Mouse (Mus musculus) heart, embryonic 15.5 days (tissue): ENCODE data around the gene Tpk1. TPM values are rescaled to one million over a fixed set of nuclear protein-coding genes. Genes with fewer than 3 reads are reported as not detected.
A peak's percentile ranks its signal among the peaks of the same experiment; 100 is the strongest.

ENCODE experiments used
- ATAC-seq: fragments of 200-750 bp; cut with Nextera tagmentation; replicated peaks from 2 replicates; pipeline ENCODE4 v1.8.0; 2017; ENCODE audit warnings: low read depth, moderate TSS enrichment; ENCODE audit not compliant: insufficient number of reproducible peaks, insufficient read depth, low FRiP score
- H3K27ac ChIP-seq: fragments of 300-500 bp; sonication (generic); 2 replicates; pipeline ENCODE4 v1.5.1; 2015; ENCODE audit warnings: mild to moderate bottlenecking, inconsistent platforms
- H3K27me3 ChIP-seq: fragments of 300-500 bp; sonication (generic); 2 replicates; pipeline ENCODE4 v1.6.1; 2015; ENCODE audit warnings: inconsistent platforms
- H3K36me3 ChIP-seq: fragments of 300-500 bp; sonication (generic); 2 replicates; pipeline ENCODE4 v1.6.1; 2015; ENCODE audit warnings: mild to moderate bottlenecking, inconsistent platforms
- H3K4me1 ChIP-seq: fragments of 300-500 bp; sonication (generic); replicated peaks from 2 replicates; pipeline ENCODE4 v1.6.1; 2015; ENCODE audit warnings: inconsistent platforms
- H3K4me2 ChIP-seq: fragments of 300-500 bp; sonication (generic); 2 replicates; pipeline ENCODE4 v1.6.1; 2015; ENCODE audit warnings: inconsistent platforms, mild to moderate bottlenecking, moderate library complexity
- H3K4me3 ChIP-seq: fragments of 300-500 bp; sonication (generic); 2 replicates; pipeline ENCODE4 v1.5.1; 2015; ENCODE audit warnings: mild to moderate bottlenecking, inconsistent platforms
- H3K9ac ChIP-seq: fragments of 300-500 bp; sonication (generic); 2 replicates; pipeline ENCODE4 v1.6.1; 2015; ENCODE audit warnings: mild to moderate bottlenecking, inconsistent platforms
- H3K9me3 ChIP-seq: fragments of 300-500 bp; sonication (generic); replicated peaks from 2 replicates; pipeline ENCODE4 v1.6.1; 2016; ENCODE audit warnings: inconsistent platforms
- WGBS: fragments of 180-500 bp; shearing (Covaris S2); methylation state at CpG from one replicate; pipeline ENCODE4 v1.1.7; 2015; ENCODE audit warnings: mixed read lengths; 5-methylcytosine and 5-hydroxymethylcytosine counted together
- polyA plus RNA-seq: library from polyadenylated mRNA; unstranded; fragments of >200 nt; fragmentation: Nextera tagmentation; extraction: Ambion mirVana; gene quantifications from 2 replicates; pipeline ENCODE4 v1.2.1, GENCODE M21; 2015

Gene Tpk1
- polyA plus RNA-seq, 1 experiment from 2014 or later, result 6.6 TPM

GRCm38 (mm10) chr6:43343006-43343405 is 323.1 kb downstream of the Tpk1 start:
- no peak overlapping the region for H3K4me2 ChIP-seq
- no peak overlapping the region for H3K9ac ChIP-seq
- H3K4me1 ChIP-seq, result 0 out of 2 replicates have a peak, but pooled peaks cover 2% of the 10 kb centered on the region
- no peaks in the 10 kb centered on the region for H3K9me3 ChIP-seq
- 56% methylated on average over 1 of the region's 1 CpGs for WGBS
- no peak overlapping the region for H3K27ac ChIP-seq
- no peaks in the 10 kb centered on the region for H3K36me3 ChIP-seq
- no peak overlapping the region for H3K4me3 ChIP-seq
- no peak for ATAC-seq
- H3K27me3 ChIP-seq, result no peaks in the 10 kb centered on the region

- no peaks in the 10 kb centered on the region for H3K36me3 ChIP-seq
- H3K9ac ChIP-seq, result no peak overlapping the region
- peaks cover 7% of the 10 kb centered on the region for H3K4me1 ChIP-seq
- no peaks in the 10 kb centered on the region for H3K27me3 ChIP-seq
- H3K4me2 ChIP-seq, result no peak overlapping the region
- no peak for ATAC-seq
- no peak overlapping the region for H3K4me3 ChIP-seq
- no peaks in the 10 kb centered on the region for H3K9me3 ChIP-seq
- 49% methylated on average over 2 of the region's 2 CpGs for WGBS
- H3K27ac ChIP-seq, result no peak overlapping the region
Measured at GRCm38 (mm10) chr6:43342386-43342785, 323.7 kb downstream of the Tpk1 start.

DNA sequence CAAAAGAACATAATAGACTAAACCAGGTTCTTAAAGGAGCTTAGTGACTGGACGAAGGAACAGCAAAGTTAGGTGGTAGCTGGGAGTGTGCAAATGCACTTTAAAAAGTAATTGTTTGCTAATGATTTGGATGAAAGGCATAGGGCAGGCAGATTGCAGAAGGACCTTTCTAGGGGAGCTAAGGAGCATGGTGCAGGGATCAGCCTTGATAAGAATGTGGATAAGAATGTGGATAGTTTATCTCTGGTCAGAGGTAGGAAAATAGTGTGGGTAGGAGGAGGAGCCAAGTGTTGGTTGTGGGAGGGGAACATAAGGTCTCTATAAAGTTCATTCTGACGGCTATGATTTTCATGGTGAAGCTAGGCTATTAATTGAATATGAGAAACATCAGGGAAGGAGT is 327.3 kb downstream of the Tpk1 start:
- Histone ChIP-seq H3K4me3 (no peak overlapping the region), H3K27ac (no peak overlapping the region), H3K36me3 (no peaks in the 10 kb centered on the region), H3K27me3 (no peaks in the 10 kb centered on the region), H3K4me1 (peaks cover 12% of the 10 kb centered on the region), H3K9me3 (no peaks in the 10 kb centered on the region), H3K4me2 (no peak overlapping the region), H3K9ac (no peak overlapping the region)
- no peak for ATAC-seq
- WGBS, result 57% methylated on average over 2 of the region's 2 CpGs

DNA sequence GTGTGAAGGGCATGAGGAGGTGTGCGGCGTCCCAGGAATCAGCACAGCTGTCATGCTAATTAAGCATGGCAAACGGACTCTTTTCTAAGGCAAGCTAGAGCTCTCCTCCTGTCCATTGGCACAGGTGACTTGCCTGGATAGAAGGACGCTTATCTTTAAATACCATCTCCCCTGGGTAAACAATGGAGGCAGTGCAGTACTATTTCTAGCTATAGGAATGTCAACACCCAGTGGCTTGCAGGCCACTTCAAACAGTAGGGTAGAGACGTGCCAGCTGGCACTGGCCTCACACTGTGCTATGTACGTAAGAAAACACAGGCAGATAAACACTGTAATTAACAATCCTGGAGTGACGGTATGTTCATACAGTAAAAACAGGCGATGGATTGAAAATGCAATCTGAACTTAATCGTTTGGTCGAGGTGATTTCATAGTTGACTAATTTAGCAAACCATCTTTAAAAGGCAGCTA is 328.6 kb downstream of the Tpk1 start:
- Histone ChIP-seq H3K36me3 (no peaks in the 10 kb centered on the region), H3K9me3 (no peaks in the 10 kb centered on the region), H3K4me3 (no peak overlapping the region), H3K27me3 (no peaks in the 10 kb centered on the region), H3K4me2 (peak overlapping the region; percentile 48), H3K27ac (peak overlapping the region; percentile 46), H3K4me1 (peaks cover 12% of the 10 kb centered on the region), H3K9ac (no peak overlapping the region)
- WGBS, result 30% methylated on average over 10 of the region's 10 CpGs
- ATAC-seq, result peak; percentile 81

- no peaks in the 10 kb centered on the region for H3K36me3 ChIP-seq
- ATAC-seq, result no peak
- no peaks in the 10 kb centered on the region for H3K9me3 ChIP-seq
- H3K4me3 ChIP-seq, result no peak overlapping the region
- no peak overlapping the region for H3K4me2 ChIP-seq
- H3K9ac ChIP-seq, result no peak overlapping the region
- no peak overlapping the region for H3K27ac ChIP-seq
- H3K4me1 ChIP-seq, result peaks cover 12% of the 10 kb centered on the region
- H3K27me3 ChIP-seq, result no peaks in the 10 kb centered on the region
- WGBS, result 66% methylated on average over 3 of the region's 3 CpGs
Measured at GRCm38 (mm10) chr6:43335619-43336234, 330.4 kb downstream of the Tpk1 start.

GRCm38 (mm10) chr6:43333479-43333878 is 332.6 kb downstream of the Tpk1 start:
- ATAC-seq, result no peak
- H3K9me3 ChIP-seq, result no peaks in the 10 kb centered on the region
- H3K27me3 ChIP-seq, result no peaks in the 10 kb centered on the region
- no peaks in the 10 kb centered on the region for H3K36me3 ChIP-seq
- no peak overlapping the region for H3K4me2 ChIP-seq
- no peak overlapping the region for H3K9ac ChIP-seq
- H3K27ac ChIP-seq, result no peak overlapping the region
- H3K4me1 ChIP-seq, result peaks cover 12% of the 10 kb centered on the region
- WGBS, result 58% methylated on average over 4 of the region's 4 CpGs
- H3K4me3 ChIP-seq, result no peak overlapping the region

- WGBS, result 71% methylated on average over 8 of the region's 8 CpGs
- ATAC-seq, result no peak
- H3K9me3 ChIP-seq, result no peaks in the 10 kb centered on the region
- H3K36me3 ChIP-seq, result no peaks in the 10 kb centered on the region
- no peaks in the 10 kb centered on the region for H3K4me1 ChIP-seq
- no peaks in the 10 kb centered on the region for H3K27me3 ChIP-seq
- H3K4me2 ChIP-seq, result no peak overlapping the region
- no peak overlapping the region for H3K4me3 ChIP-seq
- no peak overlapping the region for H3K27ac ChIP-seq
- no peak overlapping the region for H3K9ac ChIP-seq
Measured at GRCm38 (mm10) chr6:43312961-43313656, 353.0 kb downstream of the Tpk1 start.

- Histone ChIP-seq H3K27ac (no peak overlapping the region), H3K36me3 (no peaks in the 10 kb centered on the region), H3K4me1 (no peaks in the 10 kb centered on the region), H3K4me2 (no peak overlapping the region), H3K4me3 (no peak overlapping the region), H3K9ac (no peak overlapping the region), H3K9me3 (no peaks in the 10 kb centered on the region), H3K27me3 (no peaks in the 10 kb centered on the region)
- no peak for ATAC-seq
Measured at GRCm38 (mm10) chr6:43312546-43312945, 353.5 kb downstream of the Tpk1 start.

DNA sequence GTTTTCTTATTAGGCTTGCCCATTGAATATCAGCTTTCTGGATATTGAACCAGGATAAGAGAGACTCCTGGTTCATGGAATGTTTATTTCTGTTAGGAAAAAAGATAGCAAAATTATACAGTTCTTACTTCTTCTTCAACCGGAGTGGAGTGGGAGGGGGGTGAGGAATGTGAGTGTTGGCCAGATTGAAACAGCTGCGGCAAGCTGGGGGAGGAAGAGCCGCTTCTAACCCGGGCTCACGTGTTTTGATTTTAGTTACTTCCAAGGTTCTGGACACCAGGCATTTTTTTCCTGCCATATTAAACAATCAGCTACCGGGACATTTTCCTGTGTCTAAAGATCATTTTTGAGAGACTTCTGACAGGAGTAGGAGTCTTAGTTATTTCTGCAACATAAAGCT is 356.0 kb downstream of the Tpk1 start:
- no peak for ATAC-seq
- Histone ChIP-seq H3K4me1 (no peaks in the 10 kb centered on the region), H3K9ac (no peak overlapping the region), H3K4me2 (no peak overlapping the region), H3K4me3 (no peak overlapping the region), H3K9me3 (no peaks in the 10 kb centered on the region), H3K27ac (no peak overlapping the region), H3K36me3 (no peaks in the 10 kb centered on the region), H3K27me3 (no peaks in the 10 kb centered on the region)
- 38% methylated on average over 6 of the region's 6 CpGs for WGBS

DNA sequence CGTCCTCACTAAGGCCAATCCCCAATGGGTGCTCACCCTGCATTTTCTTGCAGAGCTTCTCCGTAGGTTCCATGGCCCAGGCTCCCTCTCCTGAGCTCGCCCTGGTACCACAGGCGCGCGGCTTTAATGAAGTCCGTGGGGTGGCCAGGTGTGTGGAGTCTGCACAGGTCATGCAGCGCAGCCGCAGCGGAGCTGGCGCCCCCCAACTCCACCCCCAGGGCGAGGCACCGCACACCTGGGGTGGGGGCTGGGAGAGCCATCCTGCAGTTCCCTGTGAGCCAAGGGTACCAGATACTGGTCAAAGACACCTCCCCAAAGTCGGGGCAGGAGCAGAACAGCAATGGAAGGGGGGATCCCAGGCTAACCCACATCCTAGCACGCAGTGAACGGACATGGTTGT is 356.6 kb downstream of the Tpk1 start, which contains the start of gene Nobox:
TSS of gene Nobox (minus strand) at position 101 of the 400 bp plus-strand sequence.
- Histone ChIP-seq H3K36me3 (no peaks in the 10 kb centered on the region), H3K9me3 (no peaks in the 10 kb centered on the region), H3K4me2 (no peak within 1 kb of the TSS), H3K9ac (no peak within 1 kb of the TSS), H3K27ac (no peak within 1 kb of the TSS), H3K27me3 (no peaks in the 10 kb centered on the region), H3K4me3 (no peak within 1 kb of the TSS), H3K4me1 (no peaks in the 10 kb centered on the region)
- 63% methylated on average over 16 of the region's 16 CpGs for WGBS
- ATAC-seq, result no peak

DNA sequence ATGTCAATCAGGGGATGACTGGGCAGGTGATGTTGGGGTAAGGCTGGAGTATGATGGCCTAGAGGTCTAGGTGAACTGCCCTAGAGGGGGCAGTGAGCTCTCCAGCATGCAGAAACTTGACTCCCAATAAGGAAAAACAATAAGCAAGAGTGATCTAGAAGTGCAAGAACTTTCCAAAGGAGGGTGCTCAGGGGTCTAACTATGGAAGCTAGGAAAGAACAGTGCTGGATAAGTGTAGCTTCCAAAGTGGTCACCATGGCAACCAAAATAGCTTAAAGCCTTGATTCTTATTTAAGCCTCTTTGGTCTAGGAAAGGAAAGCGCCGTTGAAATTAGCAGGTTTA is 368.6 kb downstream of the Tpk1 start:
- H3K27ac ChIP-seq, result no peak overlapping the region
- H3K4me1 ChIP-seq, result peaks cover 5% of the 10 kb centered on the region; the same call in 1 of the 2 replicates
- no peaks in the 10 kb centered on the region for H3K27me3 ChIP-seq
- no peak overlapping the region for H3K9ac ChIP-seq
- no peak overlapping the region for H3K4me2 ChIP-seq
- 32% methylated on average over 2 of the region's 2 CpGs for WGBS
- H3K9me3 ChIP-seq, result no peaks in the 10 kb centered on the region
- no peak overlapping the region for H3K4me3 ChIP-seq
- H3K36me3 ChIP-seq, result no peaks in the 10 kb centered on the region
- ATAC-seq, result no peak
